Mouse (Mus musculus) liver, adult 2 months (tissue): Measurements from ENCODE around the gene Mybpc2. TPM values are rescaled to one million over a fixed set of nuclear protein-coding genes. Genes with fewer than 3 reads are reported as not detected.

Experiments
- DNase-seq: peaks from one replicate; pipeline ENCODE4 v3.0.0-alpha.2; 2011; ENCODE audit warnings: low read depth, low spot score; ENCODE audit errors: extremely low read depth
- H3K27ac ChIP-seq: fragments of 200-500 bp; replicated peaks from 2 replicates; pipeline ENCODE4 v1.5.1; 2012; ENCODE audit warnings: low read depth, mild to moderate bottlenecking, control low read depth, inconsistent platforms, low read length; ENCODE audit not compliant: insufficient read depth
- H3K27me3 ChIP-seq: fragments of 200-500 bp; 2 replicates; pipeline ENCODE4 v1.6.1; 2012; ENCODE audit warnings: mild to moderate bottlenecking, moderate library complexity, low read length, inconsistent platforms; ENCODE audit not compliant: control insufficient read depth, insufficient read depth
- H3K36me3 ChIP-seq: fragments of 200-500 bp; 2 replicates; pipeline ENCODE4 v1.6.1; 2012; ENCODE audit warnings: low read length, inconsistent platforms; ENCODE audit not compliant: control insufficient read depth, insufficient read depth
- H3K4me1 ChIP-seq: fragments of 200-500 bp; 2 replicates; pipeline ENCODE4 v1.6.1; 2011; ENCODE audit warnings: low read length; ENCODE audit not compliant: control insufficient read depth, insufficient read depth
- H3K4me3 ChIP-seq: fragments of 200-500 bp; 2 replicates; pipeline ENCODE4 v1.5.1; 2011; ENCODE audit warnings: low read depth, mild to moderate bottlenecking, control low read depth, low read length, moderate library complexity; ENCODE audit not compliant: insufficient read depth
- H3K79me2 ChIP-seq: fragments of 200-500 bp; 2 replicates; pipeline ENCODE4 v1.6.1; 2012; ENCODE audit warnings: inconsistent platforms, mild to moderate bottlenecking, low read length, moderate library complexity; ENCODE audit not compliant: control insufficient read depth, insufficient read depth
- H3K9ac ChIP-seq: fragments of 200-500 bp; 2 replicates; pipeline ENCODE4 v1.6.1; 2012; ENCODE audit warnings: low read depth, mild to moderate bottlenecking, control low read depth, inconsistent platforms, low read length
- CTCF ChIP-seq: fragments of 200-500 bp; IDR thresholded peaks from 2 replicates; pipeline ENCODE4 v1.5.1; 2011; ENCODE audit warnings: low read depth, low read length, control low read depth
- POLR2A ChIP-seq: fragments of 200-500 bp; IDR thresholded peaks from 2 replicates; pipeline ENCODE4 v1.6.1; 2011; ENCODE audit warnings: low read length, control low read depth; ENCODE audit not compliant: insufficient read depth; ENCODE audit errors: extremely low read depth
- WGBS: fragments of 180-500 bp; shearing (Covaris S2); methylation state at CpG from one replicate; pipeline ENCODE4 v1.1.7; 2018; 5-methylcytosine and 5-hydroxymethylcytosine counted together
- polyA plus RNA-seq: library from polyadenylated mRNA; depleted of rRNA; stranded (reverse); fragments of >200 nt; gene quantifications from 2 replicates; pipeline ENCODE4 v1.2.3, GENCODE M21; 2012
- total RNA-seq: library from RNA; depleted of rRNA; stranded (reverse); fragments of >200 nt; gene quantifications from 2 replicates; pipeline ENCODE4 v1.2.3, GENCODE M21; 2014

Mybpc2 gene
- total and polyA plus RNA-seq, 2 experiments: 0.55 TPM; not detected in 1

GRCm38 (mm10) chr7:44535657-44536589 is 11.5 kb upstream of the Mybpc2 start:
- 95% methylated on average over 27 of the region's 27 CpGs for WGBS
- H3K27ac ChIP-seq: no peak overlapping the region
- DNase-seq: no peak
- no peak overlapping the region for H3K4me3 ChIP-seq
- H3K4me1 ChIP-seq: no peaks in the 10 kb centered on the region
- no peaks in the 10 kb centered on the region for H3K27me3 ChIP-seq
- no peaks in the 10 kb centered on the region for H3K36me3 ChIP-seq
- no peaks in the 10 kb centered on the region for H3K79me2 ChIP-seq
- H3K9ac ChIP-seq: no peak overlapping the region
- TF ChIP-seq POLR2A: no peak
- no peak for TF ChIP-seq CTCF

- H3K79me2 ChIP-seq: no peaks in the 10 kb centered on the region
- no peaks in the 10 kb centered on the region for H3K4me1 ChIP-seq
- WGBS: 95% methylated on average over 19 of the region's 19 CpGs
- H3K27me3 ChIP-seq: no peaks in the 10 kb centered on the region
- no peak for DNase-seq
- H3K27ac ChIP-seq: no peak overlapping the region
- no peaks in the 10 kb centered on the region for H3K36me3 ChIP-seq
- H3K4me3 ChIP-seq: no peak overlapping the region
- H3K9ac ChIP-seq: no peak overlapping the region
- no peak for TF ChIP-seq CTCF
- TF ChIP-seq POLR2A: no peak
These were observed 10.4 kb upstream of the Mybpc2 start for GRCm38 (mm10) chr7:44534656-44535441.

- Histone ChIP-seq H3K9ac (no peak overlapping the region), H3K27ac (no peak overlapping the region), H3K4me3 (no peak overlapping the region), H3K4me1 (no peaks in the 10 kb centered on the region), H3K27me3 (no peaks in the 10 kb centered on the region), H3K79me2 (no peaks in the 10 kb centered on the region), H3K36me3 (no peaks in the 10 kb centered on the region)
- TF ChIP-seq POLR2A (no peak), CTCF (no peak)
- DNase-seq: no peak
- WGBS: 85% methylated on average over 13 of the region's 13 CpGs
These were observed 9.8 kb upstream of the Mybpc2 start for GRCm38 (mm10) chr7:44534242-44534641.

GRCm38 (mm10) chr7:44533746-44534045 is 9.2 kb upstream of the Mybpc2 start:
- H3K27ac ChIP-seq: no peak overlapping the region

GRCm38 (mm10) chr7:44532918-44533745 is 8.7 kb upstream of the Mybpc2 start:
- 90% methylated on average over 29 of the region's 29 CpGs for WGBS

More at GRCm38 (mm10) chr7:44533746-44534045, 9.2 kb upstream of the Mybpc2 start:
- WGBS: 93% methylated on average over 12 of the region's 12 CpGs
- no peak overlapping the region for H3K9ac ChIP-seq
- TF ChIP-seq POLR2A: no peak
- no peak for TF ChIP-seq CTCF
- no peak overlapping the region for H3K4me3 ChIP-seq
- H3K4me1 ChIP-seq: no peaks in the 10 kb centered on the region
- no peaks in the 10 kb centered on the region for H3K79me2 ChIP-seq
- no peak for DNase-seq
- H3K27me3 ChIP-seq: no peaks in the 10 kb centered on the region
- H3K36me3 ChIP-seq: no peaks in the 10 kb centered on the region

More at GRCm38 (mm10) chr7:44532918-44533745, 8.7 kb upstream of the Mybpc2 start:
- H3K36me3 ChIP-seq: no peaks in the 10 kb centered on the region
- no peaks in the 10 kb centered on the region for H3K27me3 ChIP-seq
- H3K4me3 ChIP-seq: no peak overlapping the region
- H3K27ac ChIP-seq: no peak overlapping the region
- DNase-seq: no peak
- TF ChIP-seq CTCF (no peak), POLR2A (no peak)
- H3K9ac ChIP-seq: no peak overlapping the region
- H3K79me2 ChIP-seq: no peaks in the 10 kb centered on the region
- H3K4me1 ChIP-seq: no peaks in the 10 kb centered on the region
